Mouse (Mus musculus): Measurements from ENCODE around the gene Vmn1r62.
"Not testable (repeated sequence)": the region's sequence is repeated elsewhere in the genome, so short reads cannot be mapped to it uniquely, and the experiment has no call there.

Vmn1r62 gene

GRCm38 (mm10) chr7:5673331-5673730, at the start of gene Vmn1r62:
TSS of gene Vmn1r62 (plus strand) at chr7:5673631.
- DNase-seq (ENCODE audit: low spot score): not testable (repeated sequence)

All from spleen, adult 12 weeks (tissue).